Mouse (Mus musculus) frontal cortex, adult (tissue): ENCODE measurements around the gene Gm28490.
"Not testable (repeated sequence)": the region's sequence is repeated elsewhere in the genome, so short reads cannot be mapped to it uniquely, and the experiment has no call there.

ENCODE experiments used
- ATAC-seq: cut with Nextera tagmentation; 2 replicates; pipeline ENCODE4 v1.9.2; 2017; ENCODE audit warnings: mild to moderate bottlenecking, moderate library complexity, mixed read lengths; ENCODE audit not compliant: low TSS enrichment

Gene Gm28490

DNA sequence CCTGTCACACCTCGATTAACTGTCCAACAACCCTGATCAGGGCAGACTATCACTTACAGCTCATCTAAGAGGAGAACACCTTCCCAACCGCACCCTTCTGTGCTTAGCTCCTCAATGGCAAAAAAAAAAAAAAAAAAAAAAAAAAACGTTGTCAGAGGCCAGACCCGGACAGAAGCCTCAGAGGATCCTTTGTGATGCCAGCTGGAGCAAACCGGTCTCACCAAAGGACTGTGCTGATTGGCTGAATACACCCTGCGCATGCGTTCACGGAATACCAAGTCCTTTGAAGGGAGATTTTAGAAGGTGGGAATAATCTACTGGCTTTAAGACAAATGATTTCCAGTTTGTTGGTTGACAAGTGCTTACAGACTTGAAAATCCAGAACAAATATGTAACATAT, at the start of gene Gm28490:
Gene Gm28490 (minus strand): TSS at position 101 of the 400 bp plus-strand sequence.
- ATAC-seq, result not testable (repeated sequence)
